Mouse (Mus musculus) C2C12 (cell line): ENCODE measurements around the gene Col4a4. TPM values are rescaled to one million over a fixed set of nuclear protein-coding genes. Genes with fewer than 3 reads are reported as not detected.

ENCODE experiments used
- H3K27me3 ChIP-seq: one replicate; pipeline ENCODE4 v1.6.1; 2011; ENCODE audit not compliant: control insufficient read depth, insufficient read depth, insufficient read length
- H3K36me3 ChIP-seq: one replicate; pipeline ENCODE4 v1.6.1; 2011; ENCODE audit not compliant: control insufficient read depth, insufficient read depth
- H3K4me3 ChIP-seq: one replicate; pipeline ENCODE4 v1.5.1; 2011; ENCODE audit warnings: mild to moderate bottlenecking, control low read depth; ENCODE audit not compliant: poor library complexity, insufficient read depth, severe bottlenecking
- H3K79me2 ChIP-seq: one replicate; pipeline ENCODE4 v1.6.1; 2011; ENCODE audit not compliant: control insufficient read depth, insufficient read depth
- H3K79me3 ChIP-seq: one replicate; pipeline ENCODE4 v1.6.1; 2011; ENCODE audit warnings: low read depth, control low read depth
- H3ac ChIP-seq: one replicate; pipeline ENCODE3; 2011; ENCODE audit warnings: low read depth; ENCODE audit not compliant: control insufficient read depth, insufficient read length
- CEBPB ChIP-seq: IDR thresholded peaks from one replicate; pipeline ENCODE4 v1.6.1; 2011; ENCODE audit warnings: low read depth, mild to moderate bottlenecking, control low read depth, moderate library complexity
- CTCF ChIP-seq: IDR thresholded peaks from one replicate; pipeline ENCODE4 v1.5.1; 2011; ENCODE audit not compliant: control insufficient read depth, insufficient read depth, insufficient read length
- FOSL1 ChIP-seq: IDR thresholded peaks from one replicate; pipeline ENCODE4 v1.8.0; 2011; ENCODE audit warnings: mild to moderate bottlenecking, low read length; ENCODE audit not compliant: poor library complexity, insufficient read depth, severe bottlenecking
- MAX ChIP-seq: IDR thresholded peaks from one replicate; pipeline ENCODE4 v1.6.1; 2011; ENCODE audit warnings: mild to moderate bottlenecking, control low read depth
- MYOD1 ChIP-seq: IDR thresholded peaks from one replicate; pipeline ENCODE4 v1.6.1; 2011; ENCODE audit warnings: low read depth; ENCODE audit not compliant: control insufficient read depth, insufficient read length
- MYOG ChIP-seq: IDR thresholded peaks from one replicate; pipeline ENCODE4 v1.6.1; 2011; ENCODE audit not compliant: control insufficient read depth, insufficient read length; ENCODE audit errors: extremely low read depth
- USF1 ChIP-seq: IDR thresholded peaks from one replicate; pipeline ENCODE4 v1.6.1; 2011; ENCODE audit warnings: low read depth, mild to moderate bottlenecking, control low read depth, moderate library complexity
- polyA plus RNA-seq: library from polyadenylated mRNA; unstranded; fragments of >200 nt; fragmentation: generic; extraction: Trizol; gene quantifications from one replicate; pipeline ENCODE4 v1.2.1, GENCODE M21; 2012; ENCODE audit warnings: missing spikeins

The Col4a4 gene
- polyA plus RNA-seq, 1 experiment: 0.02 TPM

GRCm38 (mm10) chr1:82596864-82597596 is 10.4 kb upstream of the Col4a4 start:
- TF ChIP-seq MYOG: no peak
- TF ChIP-seq FOSL1: no peak
- no peak for TF ChIP-seq CTCF
- no peak for TF ChIP-seq CEBPB
- TF ChIP-seq MYOD1: no peak
- no peak for TF ChIP-seq MAX
- no peak for TF ChIP-seq USF1
- Histone ChIP-seq H3K79me3 (no peaks in the 10 kb centered on the region), H3ac (no peak overlapping the region), H3K27me3 (no peaks in the 10 kb centered on the region), H3K79me2 (no peaks in the 10 kb centered on the region), H3K4me3 (no peak overlapping the region), H3K36me3 (no peaks in the 10 kb centered on the region)

GRCm38 (mm10) chr1:82590266-82590665 is 3.6 kb upstream of the Col4a4 start:
- Histone ChIP-seq H3ac (no peak overlapping the region), H3K79me2 (no peaks in the 10 kb centered on the region), H3K36me3 (no peaks in the 10 kb centered on the region), H3K79me3 (no peaks in the 10 kb centered on the region), H3K27me3 (no peaks in the 10 kb centered on the region), H3K4me3 (no peak overlapping the region)
- TF ChIP-seq USF1 (no peak), MYOG (no peak), MAX (no peak), FOSL1 (no peak), CEBPB (no peak), MYOD1 (no peak), CTCF (no peak)

GRCm38 (mm10) chr1:82585981-82586380 is 668 bp downstream of the Col4a4 start:
- TF ChIP-seq MYOG: no peak
- no peak for TF ChIP-seq MYOD1
- TF ChIP-seq FOSL1: no peak
- TF ChIP-seq MAX: no peak
- TF ChIP-seq CTCF: no peak
- TF ChIP-seq CEBPB: no peak
- TF ChIP-seq USF1: no peak
- Histone ChIP-seq H3K4me3 (no peak overlapping the region), H3K79me2 (no peaks in the 10 kb centered on the region), H3K79me3 (no peaks in the 10 kb centered on the region), H3ac (no peak overlapping the region), H3K27me3 (no peaks in the 10 kb centered on the region), H3K36me3 (no peaks in the 10 kb centered on the region)

GRCm38 (mm10) chr1:82578320-82578719 is 8.3 kb downstream of the Col4a4 start:
- no peaks in the 10 kb centered on the region for H3K79me2 ChIP-seq
- H3K36me3 ChIP-seq: no peaks in the 10 kb centered on the region
- H3K27me3 ChIP-seq: no peaks in the 10 kb centered on the region
- TF ChIP-seq MYOG (no peak), MAX (no peak), FOSL1 (no peak), CTCF (no peak), USF1 (no peak), MYOD1 (no peak), CEBPB (no peak)
- no peak overlapping the region for H3ac ChIP-seq
- H3K79me3 ChIP-seq: no peaks in the 10 kb centered on the region
- H3K4me3 ChIP-seq: no peak overlapping the region

- Histone ChIP-seq H3K27me3 (no peaks in the 10 kb centered on the region), H3ac (no peak overlapping the region), H3K79me2 (no peaks in the 10 kb centered on the region), H3K79me3 (no peaks in the 10 kb centered on the region), H3K4me3 (no peak overlapping the region), H3K36me3 (no peaks in the 10 kb centered on the region)
- TF ChIP-seq USF1: no peak
- no peak for TF ChIP-seq MAX
- TF ChIP-seq FOSL1: no peak
- TF ChIP-seq MYOG: no peak
- TF ChIP-seq MYOD1: no peak
- no peak for TF ChIP-seq CTCF
- TF ChIP-seq CEBPB: no peak
Measured at GRCm38 (mm10) chr1:82577915-82578314, 8.7 kb downstream of the Col4a4 start.

- Histone ChIP-seq H3K79me3 (no peaks in the 10 kb centered on the region), H3K4me3 (no peak overlapping the region), H3K36me3 (no peaks in the 10 kb centered on the region), H3K27me3 (no peaks in the 10 kb centered on the region), H3K79me2 (no peaks in the 10 kb centered on the region), H3ac (no peak overlapping the region)
- TF ChIP-seq USF1 (no peak), CTCF (no peak), MYOG (no peak), MYOD1 (no peak), MAX (no peak), CEBPB (no peak), FOSL1 (no peak)
Measured at GRCm38 (mm10) chr1:82577339-82577738, 9.3 kb downstream of the Col4a4 start.
